Mouse (Mus musculus) CH12.LX (cell line): ENCODE measurements around the gene Gtf3c5. TPM values are rescaled to one million over a fixed set of nuclear protein-coding genes. Genes with fewer than 3 reads are reported as not detected.

Experiments used
- DNase-seq: peaks from one replicate; pipeline ENCODE4 v3.0.0-alpha.2; 2013; ENCODE audit errors: extremely low read depth
- H3K27ac ChIP-seq: 2 replicates; pipeline ENCODE4 v1.5.1; 2012; ENCODE audit warnings: low read depth, mild to moderate bottlenecking, control low read depth, moderate library complexity; ENCODE audit not compliant: insufficient read depth
- H3K27me3 ChIP-seq: replicated peaks from 2 replicates; pipeline ENCODE3; 2012; ENCODE audit warnings: inconsistent platforms
- H3K36me3 ChIP-seq, 2 experiments: replicated peaks in 1 of 2; 2 replicates each; pipeline versions ENCODE3 to v1.6.1; 2012; ENCODE audit warnings: inconsistent platforms in 1 of 2, low read length in 1 of 2, mild to moderate bottlenecking in 1 of 2, mixed read lengths in 1 of 2, moderate library complexity in 1 of 2; ENCODE audit not compliant: control insufficient read depth in 1 of 2, insufficient read depth in 1 of 2
- H3K4me1 ChIP-seq, 2 experiments: 2 replicates each; pipeline ENCODE4 v1.6.1; 2012; ENCODE audit warnings: inconsistent platforms in 1 of 2, moderate library complexity in 1 of 2; ENCODE audit not compliant: insufficient read depth in 2 of 2, control insufficient read depth in 1 of 2
- H3K4me2 ChIP-seq: 2 replicates; pipeline ENCODE4 v1.6.1; 2012; ENCODE audit warnings: low read depth, mild to moderate bottlenecking, control low read depth; ENCODE audit not compliant: poor library complexity, insufficient read depth, severe bottlenecking
- H3K4me3 ChIP-seq, 3 experiments: fragments of 150-350 bp in 1 of 3; sonication (generic) in 1 of 3; replicated peaks in 1 of 3; 2 replicates each; pipeline versions ENCODE3 to v1.5.1; 2011 to 2012; ENCODE audit warnings: low read depth in 2 of 3, low read length in 2 of 3, mild to moderate bottlenecking in 2 of 3, moderate library complexity in 2 of 3, control low read depth in 1 of 3, improper control_type of control experiment in 1 of 3, inconsistent platforms in 1 of 3, mixed read lengths in 1 of 3; ENCODE audit not compliant: poor library complexity in 1 of 3
- H3K79me2 ChIP-seq: replicated peaks from 2 replicates; pipeline ENCODE4 v1.6.1; 2012; ENCODE audit warnings: mild to moderate bottlenecking, moderate library complexity; ENCODE audit not compliant: control insufficient read depth, poor library complexity, insufficient read depth, severe bottlenecking; ENCODE audit errors: extremely low read depth
- H3K9ac ChIP-seq: 2 replicates; pipeline ENCODE4 v1.6.1; 2012; ENCODE audit warnings: low read depth, mild to moderate bottlenecking, control low read depth, moderate library complexity; ENCODE audit not compliant: insufficient read depth
- H3K9me3 ChIP-seq: replicated peaks from 2 replicates; pipeline ENCODE3; 2012; ENCODE audit warnings: low read length, inconsistent platforms, mixed read lengths
- CHD2 ChIP-seq: IDR thresholded peaks from 2 replicates; pipeline ENCODE4 v1.6.1; 2011; ENCODE audit warnings: low read length, improper control_type of control experiment
- E2F4 ChIP-seq: IDR thresholded peaks from 2 replicates; pipeline ENCODE4 v1.6.1; 2011; ENCODE audit warnings: low read depth, low read length, improper control_type of control experiment; ENCODE audit not compliant: insufficient replicate concordance
- EP300 ChIP-seq: IDR thresholded peaks from 2 replicates; pipeline ENCODE4 v1.6.1; 2011; ENCODE audit warnings: low read length, improper control_type of control experiment
- ETS1 ChIP-seq: conservative IDR thresholded peaks from 2 replicates; pipeline ENCODE4 v1.6.1; 2012; ENCODE audit warnings: low read depth, mild to moderate bottlenecking, inconsistent platforms, low read length, improper control_type of control experiment, moderate library complexity
- GABPA ChIP-seq: IDR thresholded peaks from 2 replicates; pipeline ENCODE4 v1.6.1; 2012; ENCODE audit warnings: low read depth, low read length, improper control_type of control experiment, inconsistent platforms; ENCODE audit not compliant: insufficient replicate concordance
- HCFC1 ChIP-seq: IDR thresholded peaks from 2 replicates; pipeline ENCODE4 v1.6.1; 2012; ENCODE audit warnings: low read depth, mild to moderate bottlenecking, inconsistent platforms, low read length, improper control_type of control experiment
- JUN ChIP-seq: IDR thresholded peaks from 2 replicates; pipeline ENCODE4 v1.6.1; 2011; ENCODE audit warnings: low read depth, mild to moderate bottlenecking, low read length, improper control_type of control experiment, moderate library complexity; ENCODE audit not compliant: insufficient read depth
- KAT2A ChIP-seq: IDR thresholded peaks from 2 replicates; pipeline ENCODE4 v1.6.1; 2012; ENCODE audit warnings: low read length, improper control_type of control experiment, inconsistent platforms; ENCODE audit not compliant: insufficient replicate concordance
- MAX ChIP-seq: IDR thresholded peaks from 2 replicates; pipeline ENCODE4 v1.6.1; 2011; ENCODE audit warnings: low read length, improper control_type of control experiment
- NRF1 ChIP-seq: IDR thresholded peaks from 2 replicates; pipeline ENCODE4 v1.6.1; 2014; ENCODE audit warnings: low read depth, mild to moderate bottlenecking, inconsistent platforms, low read length, improper control_type of control experiment, moderate library complexity
- POLR2A ChIP-seq: IDR thresholded peaks from 2 replicates; pipeline ENCODE4 v1.6.1; 2011; ENCODE audit warnings: low read depth, mild to moderate bottlenecking, improper control_type of control experiment, low read length
- SMC3 ChIP-seq: IDR thresholded peaks from 2 replicates; pipeline ENCODE4 v1.6.1; 2011; ENCODE audit warnings: low read depth, low read length, improper control_type of control experiment
- ZMIZ1 ChIP-seq: IDR thresholded peaks from 2 replicates; pipeline ENCODE4 v1.6.1; 2012; ENCODE audit warnings: low read depth, mild to moderate bottlenecking, inconsistent platforms, low read length, improper control_type of control experiment
- ZNF384 ChIP-seq: IDR thresholded peaks from 2 replicates; pipeline ENCODE4 v1.6.1; 2012; ENCODE audit warnings: low read depth, low read length, improper control_type of control experiment, inconsistent platforms
- dilution Hi-C: fragments of 300-500 bp; cut with MboI; formaldehyde crosslinking; loops from 2 replicates; pipeline ENCODE4 v1.14.3; 2020; ENCODE audit warnings: low sequenced_read_pairs; ENCODE audit not compliant: extremely low pct_unique_long_range_greater_than_20kb, extremely low pct_ligation_motif_present
- in situ Hi-C: fragments of 300-500 bp; cut with MboI; formaldehyde crosslinking; loops from 3 replicates; pipeline ENCODE4 v1.14.3; 2019; ENCODE audit warnings: low sequenced_read_pairs, low pct_ligation_motif_present, low pct_unique_long_range_greater_than_20kb, mixed read lengths
- polyA plus RNA-seq: library from polyadenylated mRNA; unstranded; fragments of >175 nt; gene quantifications from 2 replicates; pipeline ENCODE4 v1.2.1, GENCODE M21; 2012; ENCODE audit warnings: low read depth; ENCODE audit not compliant: insufficient read length
- total RNA-seq, 2 experiments: library from RNA; depleted of rRNA; stranded (reverse); fragments of 300-350 nt in 1 of 2; fragments of >200 nt in 1 of 2; gene quantifications; 2 replicates each; pipeline ENCODE4 v1.2.3; 2012 to 2014

Gtf3c5 gene
- total and polyA plus RNA-seq, 3 experiments, result 8.6 to 27.4 (median 12.5) TPM

DNA sequence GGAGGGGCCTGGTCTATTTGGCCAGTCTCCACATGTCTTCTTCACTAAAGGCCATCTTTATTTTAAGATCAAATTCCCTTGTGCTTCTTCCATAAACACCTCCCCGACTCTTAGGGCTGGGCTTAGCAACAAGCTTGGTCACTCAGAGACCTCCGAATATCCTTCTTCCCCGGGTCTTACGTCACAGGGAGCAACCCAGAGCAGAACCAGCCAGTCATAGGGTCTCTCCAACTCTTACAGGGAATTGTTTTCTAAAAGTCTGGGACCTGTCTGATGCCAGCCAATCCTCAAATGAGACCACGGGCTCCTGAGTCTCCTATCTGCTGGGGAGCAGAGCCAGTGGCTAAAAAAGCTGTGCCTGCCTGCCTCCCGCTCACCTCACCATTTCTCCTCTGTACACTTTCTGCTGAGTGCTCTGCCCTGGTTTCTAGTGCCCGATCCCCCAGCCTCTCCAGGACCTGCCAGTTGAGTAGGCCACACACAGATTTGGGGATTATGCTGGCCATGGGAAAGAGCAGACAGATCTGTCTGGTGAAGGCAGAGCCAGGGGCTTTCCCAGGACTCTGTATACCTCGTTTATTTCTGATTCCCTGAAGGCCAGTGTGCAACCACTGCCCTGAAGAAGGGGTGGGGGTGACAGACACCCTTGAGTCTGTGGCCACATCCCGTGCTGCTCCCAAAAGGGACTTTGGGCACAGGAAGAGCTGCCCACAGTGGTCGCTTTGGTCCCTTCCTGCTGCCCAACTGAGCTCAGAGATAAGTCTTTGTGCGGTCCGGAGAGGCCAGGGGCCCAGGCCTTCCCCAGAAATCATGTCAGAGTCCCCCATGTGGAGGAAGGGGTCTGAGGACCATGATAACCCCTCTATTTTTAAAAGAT is 15.4 kb upstream of the Gtf3c5 start:
- Histone ChIP-seq H3K4me3 (no peak overlapping the region), H3K79me2 (no peaks in the 10 kb centered on the region), H3K9me3 (peaks cover 5% of the 10 kb centered on the region), H3K27me3 (peaks cover 11% of the 10 kb centered on the region), H3K4me2 (no peak overlapping the region), H3K27ac (no peak overlapping the region), H3K9ac (no peak overlapping the region), H3K4me1 (peaks cover 0 to 23% of the 10 kb centered on the region in 2 experiments; a peak in 2 of 4 replicates), H3K36me3 (no peaks in the 10 kb centered on the region)
- TF ChIP-seq E2F4, result no peak
- TF ChIP-seq EP300, result no peak
- TF ChIP-seq ZMIZ1, result no peak
- dilution Hi-C loops (no loop called here), in situ Hi-C loops (no loop called here)
- DNase-seq, result no peak

DNA sequence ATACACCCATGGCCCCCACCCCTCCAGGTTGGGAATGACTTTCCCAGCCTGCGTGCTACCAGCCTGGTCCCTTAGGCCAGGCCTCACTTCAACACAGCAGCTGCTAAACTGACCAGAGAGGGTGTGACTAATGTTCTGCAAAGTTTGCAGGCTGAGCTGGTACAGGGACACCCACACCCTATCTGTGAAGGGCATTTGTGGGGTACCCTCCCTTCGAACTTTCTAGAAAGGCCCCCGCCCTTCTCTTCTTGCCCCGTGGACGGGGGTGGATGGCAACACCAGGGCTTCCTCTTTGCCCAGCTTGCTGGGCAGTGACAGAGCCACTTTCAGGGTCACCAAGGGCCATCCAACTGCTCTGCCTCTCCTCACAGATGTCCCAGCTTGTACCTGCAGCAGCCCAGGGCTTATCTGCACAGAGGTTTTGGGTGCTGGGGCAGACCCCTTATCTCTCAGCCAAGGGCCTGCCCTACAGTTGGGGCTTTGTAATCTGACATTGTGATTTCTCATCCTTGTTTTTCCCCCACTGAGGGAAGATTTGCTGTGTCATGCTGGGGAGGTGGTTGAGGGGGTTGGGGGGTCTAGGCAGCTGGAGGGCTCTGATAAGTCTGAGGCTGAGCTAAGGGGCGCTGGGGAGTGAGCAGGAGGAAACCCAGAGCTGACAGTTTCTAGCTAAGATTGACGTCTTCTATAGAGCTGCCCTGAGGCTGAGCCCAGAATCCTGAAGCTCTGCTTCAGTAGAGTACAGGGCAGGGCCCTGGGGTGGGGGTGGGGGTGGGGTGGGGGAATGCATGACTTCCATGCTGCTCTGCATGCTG is 14.4 kb upstream of the Gtf3c5 start:
- DNase-seq, result no peak
- Histone ChIP-seq H3K4me3 (no peak overlapping the region), H3K27ac (no peak overlapping the region), H3K4me2 (no peak overlapping the region), H3K9ac (no peak overlapping the region), H3K27me3 (peaks cover 15% of the 10 kb centered on the region), H3K9me3 (peaks cover 5% of the 10 kb centered on the region), H3K36me3 (no peaks in the 10 kb centered on the region), H3K4me1 (peaks cover 0 to 26% of the 10 kb centered on the region in 2 experiments; a peak in 2 of 4 replicates), H3K79me2 (no peaks in the 10 kb centered on the region)
- in situ Hi-C loops, result no loop called here
- TF ChIP-seq EP300 (no peak), ZNF384 (no peak), NRF1 (no peak), SMC3 (no peak), POLR2A (no peak), KAT2A (no peak), MAX (no peak), HCFC1 (no peak), GABPA (no peak), JUN (no peak), ETS1 (no peak), CHD2 (no peak)
- dilution Hi-C loops, result no loop called here
